Mouse (Mus musculus) neural tube, embryonic 13.5 days (tissue): ENCODE data around the gene Ltbp1. TPM values are rescaled to one million over a fixed set of nuclear protein-coding genes. Genes with fewer than 3 reads are reported as not detected.
A peak's percentile ranks its signal among the peaks of the same experiment; 100 is the strongest.

Experiments
- ATAC-seq: fragments of 200-750 bp; cut with Nextera tagmentation; 2 replicates; pipeline ENCODE4 v1.8.0; 2017; ENCODE audit warnings: low read depth, mild to moderate bottlenecking, moderate TSS enrichment, moderate library complexity
- H3K27ac ChIP-seq: fragments of 300-500 bp; sonication (generic); replicated peaks from 2 replicates; pipeline ENCODE4 v1.5.1; 2015; ENCODE audit warnings: moderate library complexity, mild to moderate bottlenecking, inconsistent platforms
- H3K27me3 ChIP-seq: fragments of 300-500 bp; sonication (generic); 2 replicates; pipeline ENCODE4 v1.6.1; 2015; ENCODE audit warnings: mild to moderate bottlenecking, inconsistent platforms
- H3K36me3 ChIP-seq: fragments of 300-500 bp; sonication (generic); 2 replicates; pipeline ENCODE4 v1.6.1; 2015; ENCODE audit warnings: mild to moderate bottlenecking, inconsistent platforms
- H3K4me1 ChIP-seq: fragments of 300-500 bp; sonication (generic); replicated peaks from 2 replicates; pipeline ENCODE4 v1.6.1; 2015; ENCODE audit warnings: inconsistent platforms
- H3K4me2 ChIP-seq: fragments of 300-500 bp; sonication (generic); 2 replicates; pipeline ENCODE4 v1.6.1; 2015; ENCODE audit warnings: inconsistent platforms, mild to moderate bottlenecking, moderate library complexity
- H3K4me3 ChIP-seq: fragments of 300-500 bp; sonication (generic); 2 replicates; pipeline ENCODE4 v1.5.1; 2015; ENCODE audit warnings: mild to moderate bottlenecking, inconsistent platforms
- H3K9ac ChIP-seq: fragments of 300-500 bp; sonication (generic); 2 replicates; pipeline ENCODE4 v1.6.1; 2015; ENCODE audit warnings: moderate library complexity, mild to moderate bottlenecking, inconsistent platforms
- H3K9me3 ChIP-seq: fragments of 300-500 bp; sonication (generic); 2 replicates; pipeline ENCODE4 v1.6.1; 2016; ENCODE audit warnings: inconsistent platforms
- WGBS: fragments of 180-500 bp; shearing (Covaris S2); methylation state at CpG from one replicate; pipeline ENCODE4 v1.1.7; 2015; 5-methylcytosine and 5-hydroxymethylcytosine counted together
- polyA plus RNA-seq: library from polyadenylated mRNA; unstranded; fragments of >200 nt; fragmentation: Nextera tagmentation; extraction: Ambion mirVana; gene quantifications from 2 replicates; pipeline ENCODE4 v1.2.1, GENCODE M21; 2015

Gene Ltbp1
- polyA plus RNA-seq, 1 experiment from 2014 or later: 2.9 TPM

GRCm38 (mm10) chr17:75236543-75236942 is 231.2 kb downstream of the Ltbp1 start:
- no peak overlapping the region for H3K4me3 ChIP-seq
- WGBS: 94% methylated on average over 2 of the region's 2 CpGs
- no peaks in the 10 kb centered on the region for H3K27me3 ChIP-seq
- no peak overlapping the region for H3K9ac ChIP-seq
- no peaks in the 10 kb centered on the region for H3K9me3 ChIP-seq
- no peak for ATAC-seq
- H3K4me1 ChIP-seq: no peaks in the 10 kb centered on the region
- H3K36me3 ChIP-seq: no peaks in the 10 kb centered on the region
- no peak overlapping the region for H3K4me2 ChIP-seq
- no peak overlapping the region for H3K27ac ChIP-seq

GRCm38 (mm10) chr17:75237456-75237855 is 232.1 kb downstream of the Ltbp1 start:
- Histone ChIP-seq H3K4me2 (no peak overlapping the region), H3K27ac (no peak overlapping the region), H3K36me3 (no peaks in the 10 kb centered on the region), H3K9me3 (no peaks in the 10 kb centered on the region), H3K4me1 (no peaks in the 10 kb centered on the region), H3K27me3 (no peaks in the 10 kb centered on the region), H3K4me3 (no peak overlapping the region), H3K9ac (no peak overlapping the region)
- WGBS: 93% methylated on average over 3 of the region's 3 CpGs
- ATAC-seq: no peak

GRCm38 (mm10) chr17:75238655-75239054 is 233.3 kb downstream of the Ltbp1 start:
- no peak overlapping the region for H3K27ac ChIP-seq
- ATAC-seq: no peak
- no peak overlapping the region for H3K4me2 ChIP-seq
- no peak overlapping the region for H3K4me3 ChIP-seq
- no peaks in the 10 kb centered on the region for H3K27me3 ChIP-seq
- H3K36me3 ChIP-seq: no peaks in the 10 kb centered on the region
- no peak overlapping the region for H3K9ac ChIP-seq
- no peaks in the 10 kb centered on the region for H3K4me1 ChIP-seq
- WGBS: 81% methylated on average over 2 of the region's 2 CpGs
- no peaks in the 10 kb centered on the region for H3K9me3 ChIP-seq

GRCm38 (mm10) chr17:75239545-75239944 is 234.2 kb downstream of the Ltbp1 start:
- H3K27ac ChIP-seq: no peak overlapping the region
- no peak for ATAC-seq
- no peaks in the 10 kb centered on the region for H3K9me3 ChIP-seq
- no peaks in the 10 kb centered on the region for H3K27me3 ChIP-seq
- no peak overlapping the region for H3K4me3 ChIP-seq
- H3K36me3 ChIP-seq: no peaks in the 10 kb centered on the region
- 88% methylated on average over 3 of the region's 3 CpGs for WGBS
- H3K9ac ChIP-seq: no peak overlapping the region
- no peaks in the 10 kb centered on the region for H3K4me1 ChIP-seq
- H3K4me2 ChIP-seq: no peak overlapping the region

GRCm38 (mm10) chr17:75242086-75242485 is 236.7 kb downstream of the Ltbp1 start:
- Histone ChIP-seq H3K4me2 (no peak overlapping the region), H3K36me3 (no peaks in the 10 kb centered on the region), H3K27ac (no peak overlapping the region), H3K4me3 (no peak overlapping the region), H3K9me3 (no peaks in the 10 kb centered on the region), H3K4me1 (no peaks in the 10 kb centered on the region), H3K9ac (no peak overlapping the region), H3K27me3 (no peaks in the 10 kb centered on the region)
- 83% methylated on average over 1 of the region's 1 CpGs for WGBS
- no peak for ATAC-seq

- WGBS: 75% methylated on average over 1 of the region's 1 CpGs
- no peaks in the 10 kb centered on the region for H3K27me3 ChIP-seq
Measured at GRCm38 (mm10) chr17:75243221-75243620, 237.9 kb downstream of the Ltbp1 start.

GRCm38 (mm10) chr17:75244148-75244547 is 238.8 kb downstream of the Ltbp1 start:
- no peaks in the 10 kb centered on the region for H3K9me3 ChIP-seq
- H3K36me3 ChIP-seq: no peaks in the 10 kb centered on the region
- H3K9ac ChIP-seq: no peak overlapping the region
- H3K4me2 ChIP-seq: no peak overlapping the region
- H3K27me3 ChIP-seq: no peaks in the 10 kb centered on the region
- H3K27ac ChIP-seq: no peak overlapping the region
- ATAC-seq: no peak
- H3K4me1 ChIP-seq: no peaks in the 10 kb centered on the region; the same call in 1 of the 2 replicates
- 95% methylated on average over 3 of the region's 3 CpGs for WGBS
- no peak overlapping the region for H3K4me3 ChIP-seq

More at GRCm38 (mm10) chr17:75243221-75243620, 237.9 kb downstream of the Ltbp1 start:
- Histone ChIP-seq H3K9ac (no peak overlapping the region), H3K9me3 (no peaks in the 10 kb centered on the region), H3K36me3 (no peaks in the 10 kb centered on the region), H3K4me2 (no peak overlapping the region), H3K4me3 (no peak overlapping the region), H3K27ac (no peak overlapping the region), H3K4me1 (no peaks in the 10 kb centered on the region)
- no peak for ATAC-seq

- WGBS: 93% methylated on average over 7 of the region's 7 CpGs
- Histone ChIP-seq H3K4me2 (no peak overlapping the region), H3K9ac (no peak overlapping the region), H3K27ac (no peak overlapping the region), H3K4me1 (no peaks in the 10 kb centered on the region; the same call in 1 of the 2 replicates), H3K4me3 (no peak overlapping the region), H3K36me3 (no peaks in the 10 kb centered on the region), H3K9me3 (no peaks in the 10 kb centered on the region), H3K27me3 (no peaks in the 10 kb centered on the region)
- no peak for ATAC-seq
Measured at GRCm38 (mm10) chr17:75245085-75245484, 239.7 kb downstream of the Ltbp1 start.

GRCm38 (mm10) chr17:75248632-75249031 is 243.3 kb downstream of the Ltbp1 start:
- no peak overlapping the region for H3K9ac ChIP-seq
- no peaks in the 10 kb centered on the region; the same call in 1 of the 2 replicates for H3K4me1 ChIP-seq
- H3K27me3 ChIP-seq: no peaks in the 10 kb centered on the region
- H3K27ac ChIP-seq: no peak overlapping the region
- H3K4me2 ChIP-seq: no peak overlapping the region
- WGBS: 34% methylated on average over 10 of the region's 10 CpGs
- 0 out of 2 replicates have a peak, but pooled peaks have one; percentile 40 for ATAC-seq
- H3K36me3 ChIP-seq: no peaks in the 10 kb centered on the region
- no peak overlapping the region for H3K4me3 ChIP-seq
- no peaks in the 10 kb centered on the region for H3K9me3 ChIP-seq

GRCm38 (mm10) chr17:75250571-75250970 is 245.2 kb downstream of the Ltbp1 start:
- Histone ChIP-seq H3K9ac (no peak overlapping the region), H3K4me1 (peaks cover 10% of the 10 kb centered on the region; the same call in 1 of the 2 replicates), H3K9me3 (no peaks in the 10 kb centered on the region), H3K27me3 (no peaks in the 10 kb centered on the region), H3K4me2 (no peak overlapping the region), H3K4me3 (no peak overlapping the region), H3K36me3 (no peaks in the 10 kb centered on the region), H3K27ac (no peak overlapping the region)
- WGBS: 84% methylated on average over 6 of the region's 6 CpGs
- ATAC-seq: no peak

GRCm38 (mm10) chr17:75251094-75251493 is 245.7 kb downstream of the Ltbp1 start:
- no peak overlapping the region for H3K27ac ChIP-seq
- H3K36me3 ChIP-seq: no peaks in the 10 kb centered on the region
- H3K4me2 ChIP-seq: no peak overlapping the region
- H3K27me3 ChIP-seq: no peaks in the 10 kb centered on the region
- no peak for ATAC-seq
- H3K9me3 ChIP-seq: no peaks in the 10 kb centered on the region
- WGBS: 78% methylated on average over 6 of the region's 6 CpGs
- no peak overlapping the region for H3K9ac ChIP-seq
- no peak overlapping the region for H3K4me3 ChIP-seq
- H3K4me1 ChIP-seq: peaks cover 10% of the 10 kb centered on the region; the same call in 1 of the 2 replicates

- Histone ChIP-seq H3K4me1 (peaks cover 10% of the 10 kb centered on the region; the same call in 1 of the 2 replicates), H3K27ac (no peak overlapping the region), H3K9ac (no peak overlapping the region), H3K4me2 (no peak overlapping the region), H3K9me3 (no peaks in the 10 kb centered on the region), H3K4me3 (no peak overlapping the region), H3K36me3 (no peaks in the 10 kb centered on the region), H3K27me3 (no peaks in the 10 kb centered on the region)
- 97% methylated on average over 5 of the region's 5 CpGs for WGBS
- ATAC-seq: no peak
Measured at GRCm38 (mm10) chr17:75252540-75252939, 247.2 kb downstream of the Ltbp1 start.

GRCm38 (mm10) chr17:75254909-75255308 is 249.5 kb downstream of the Ltbp1 start:
- no peak overlapping the region for H3K4me3 ChIP-seq
- ATAC-seq: peak; percentile 36; the same call in 1 of the 2 replicates
- no peak overlapping the region for H3K9ac ChIP-seq
- no peak overlapping the region for H3K27ac ChIP-seq
- H3K36me3 ChIP-seq: no peaks in the 10 kb centered on the region
- H3K27me3 ChIP-seq: no peaks in the 10 kb centered on the region
- H3K4me2 ChIP-seq: no peak overlapping the region
- peaks cover 10% of the 10 kb centered on the region; the same call in 1 of the 2 replicates for H3K4me1 ChIP-seq
- WGBS: 40% methylated on average over 6 of the region's 6 CpGs
- H3K9me3 ChIP-seq: no peaks in the 10 kb centered on the region
